Mouse (Mus musculus) ovary, adult 18-20 months (tissue): ENCODE measurements around the gene Prkcz.
A peak's percentile ranks its signal among the peaks of the same experiment; 100 is the strongest.
"Not testable (repeated sequence)": the region's sequence is repeated elsewhere in the genome, so short reads cannot be mapped to it uniquely, and the experiment has no call there.

ENCODE experiments used
- DNase-seq: peaks from one replicate; pipeline ENCODE4 v3.0.0; 2022; ENCODE audit warnings: low spot score, mixed read lengths

The Prkcz gene

DNA sequence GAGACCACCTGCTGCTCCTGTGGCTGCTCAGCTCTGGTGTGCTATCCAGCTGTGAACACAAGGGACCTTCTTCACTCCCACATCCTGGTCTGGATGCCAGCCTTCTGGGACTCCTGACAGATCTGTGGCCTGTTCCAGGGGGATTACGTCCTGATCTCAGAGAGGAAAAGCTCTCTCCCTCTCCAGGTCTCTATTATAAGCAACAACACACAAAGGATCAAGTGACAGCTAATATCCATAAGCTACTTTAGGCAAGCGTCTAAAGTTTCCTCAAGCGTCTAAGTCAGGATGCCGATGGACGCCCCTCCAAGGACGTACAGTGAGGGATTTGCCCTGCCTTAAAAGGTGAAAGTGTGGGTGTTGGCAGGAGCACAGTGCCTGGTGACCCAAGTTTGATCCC is 78.9 kb downstream of the Prkcz start:
- no peak for DNase-seq

DNA sequence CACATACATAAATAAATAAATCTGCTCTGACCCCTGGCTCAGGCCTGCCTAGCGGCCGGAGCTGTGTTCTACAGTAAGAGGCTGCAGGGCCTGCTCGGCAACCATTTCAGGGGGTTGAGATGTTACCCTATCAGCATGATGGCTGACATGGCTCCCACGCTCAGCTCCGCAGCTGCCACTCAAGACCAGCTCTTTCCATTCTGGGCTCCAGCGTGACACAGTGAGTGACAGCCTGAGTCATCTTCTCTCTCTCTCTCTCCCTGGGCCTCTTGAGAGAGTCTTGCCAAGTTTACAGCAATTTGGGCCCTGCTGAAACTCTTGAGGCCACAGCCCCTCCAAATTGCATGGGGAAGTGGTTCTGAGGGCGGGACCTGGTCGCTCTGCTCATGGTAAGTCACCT is 79.5 kb downstream of the Prkcz start:
- no peak for DNase-seq

DNA sequence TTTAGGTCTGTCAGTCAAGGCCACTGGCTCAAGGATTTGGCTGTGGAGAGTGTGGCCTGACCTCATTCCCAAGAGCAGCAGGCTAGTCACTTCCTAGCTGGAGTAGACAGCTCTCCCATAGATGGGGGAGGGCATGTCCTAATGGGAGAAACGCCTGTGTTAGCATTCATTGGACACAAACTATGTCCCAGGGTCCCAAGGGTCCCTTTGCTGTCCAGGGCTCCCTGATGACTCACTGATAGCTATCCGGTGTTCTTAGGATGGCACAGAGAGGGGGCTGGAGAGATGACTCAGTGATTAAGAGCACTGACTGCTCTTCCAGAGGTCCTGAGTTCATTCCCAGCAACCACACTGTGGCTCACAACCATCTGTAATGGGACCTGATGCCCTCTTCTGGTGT is 79.9 kb downstream of the Prkcz start:
- no peak for DNase-seq

DNA sequence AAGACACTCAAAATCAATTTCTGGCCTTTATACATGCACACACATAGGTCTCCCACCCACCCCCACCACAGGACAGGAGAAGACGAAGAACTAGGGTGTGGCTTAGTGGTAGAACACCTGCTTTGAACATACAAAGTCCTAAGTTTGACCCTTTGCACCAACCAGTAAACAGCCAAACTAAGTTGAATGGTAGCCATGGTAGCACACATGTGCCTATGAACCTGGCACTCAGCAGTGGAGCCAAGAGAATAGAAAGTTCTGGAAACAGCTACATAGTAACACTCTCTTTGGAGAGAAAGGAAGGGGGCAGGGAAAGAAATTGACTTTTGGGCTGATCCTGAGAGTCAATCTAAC is 80.4 kb downstream of the Prkcz start:
- no peak for DNase-seq

DNA sequence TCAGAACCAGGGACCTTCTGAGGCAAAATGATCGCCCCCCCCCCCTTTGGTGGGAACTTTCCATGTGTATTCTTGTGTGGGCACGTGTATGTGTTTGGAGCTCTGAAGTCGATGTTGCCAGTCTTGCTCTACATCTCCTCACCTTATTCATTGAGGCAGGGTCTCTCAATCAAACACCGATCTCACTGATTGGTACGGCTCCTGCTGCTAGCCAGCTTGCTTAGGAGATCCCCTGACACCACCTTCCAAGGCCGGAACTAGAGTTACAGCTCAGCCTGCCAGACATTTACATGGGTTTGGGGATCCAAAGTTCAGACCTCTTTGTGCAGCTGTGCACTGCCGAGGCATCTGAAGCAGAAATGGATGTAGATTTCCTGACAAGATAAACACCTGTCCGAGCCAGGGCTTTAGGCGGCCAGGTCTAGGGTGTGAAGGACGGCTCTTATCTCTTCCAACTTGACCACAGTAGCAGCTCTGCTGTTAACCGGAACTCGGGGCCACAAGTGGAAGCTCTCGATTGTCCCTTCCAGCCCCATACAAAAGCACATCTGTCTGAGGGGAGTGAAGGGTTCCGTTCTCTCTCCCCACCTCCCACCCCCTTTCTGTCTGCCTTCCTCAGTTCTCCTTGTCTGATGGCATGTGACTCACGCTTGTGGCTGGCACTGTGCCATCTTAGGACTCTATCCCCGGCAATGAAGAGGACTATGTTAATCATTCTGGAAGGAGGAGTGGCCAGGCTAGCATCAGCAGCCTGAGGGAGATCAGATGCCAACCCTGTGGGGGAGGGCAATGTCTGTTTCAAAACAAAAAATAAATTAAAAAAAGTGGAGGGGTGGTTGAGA is 81.0 kb downstream of the Prkcz start:
- no peak for DNase-seq

DNA sequence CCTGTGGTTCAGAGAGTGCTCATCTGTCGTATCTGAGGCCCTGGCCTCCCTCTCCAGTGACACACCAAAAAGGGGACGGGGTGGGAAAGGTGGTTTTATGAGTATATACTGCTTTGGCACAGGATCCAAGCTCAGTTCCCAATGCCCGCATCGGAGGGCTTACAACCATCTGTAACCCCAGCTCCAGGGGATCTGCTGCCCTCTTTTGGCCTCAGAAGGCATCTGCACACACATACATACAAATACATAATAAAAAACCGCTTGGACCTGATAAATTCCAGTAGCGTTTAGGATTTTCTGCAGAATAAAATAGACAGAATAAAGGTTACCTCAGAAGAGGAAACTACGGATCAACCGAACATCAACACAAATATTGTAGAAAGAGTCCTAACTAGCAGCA is 82.1 kb downstream of the Prkcz start:
- DNase-seq = no peak

DNA sequence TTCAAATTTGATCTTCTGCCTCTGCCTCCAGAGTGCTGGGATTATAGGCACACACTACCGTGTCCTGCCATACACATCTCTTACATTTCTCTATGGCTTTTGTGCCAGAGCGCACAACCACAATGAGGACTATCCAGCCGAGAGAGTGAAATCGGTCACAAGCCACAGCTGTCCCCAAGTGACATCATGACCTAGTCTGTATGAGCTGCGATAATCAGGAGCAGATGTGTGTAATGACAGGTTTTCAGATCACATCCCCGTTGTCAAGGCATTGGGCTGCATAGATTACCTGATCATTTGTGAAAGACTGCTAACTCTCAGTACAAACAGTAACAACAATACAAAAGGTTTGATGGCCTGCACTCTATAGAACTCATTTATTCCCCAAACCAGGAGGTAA is 83.2 kb downstream of the Prkcz start:
- DNase-seq = no peak

DNA sequence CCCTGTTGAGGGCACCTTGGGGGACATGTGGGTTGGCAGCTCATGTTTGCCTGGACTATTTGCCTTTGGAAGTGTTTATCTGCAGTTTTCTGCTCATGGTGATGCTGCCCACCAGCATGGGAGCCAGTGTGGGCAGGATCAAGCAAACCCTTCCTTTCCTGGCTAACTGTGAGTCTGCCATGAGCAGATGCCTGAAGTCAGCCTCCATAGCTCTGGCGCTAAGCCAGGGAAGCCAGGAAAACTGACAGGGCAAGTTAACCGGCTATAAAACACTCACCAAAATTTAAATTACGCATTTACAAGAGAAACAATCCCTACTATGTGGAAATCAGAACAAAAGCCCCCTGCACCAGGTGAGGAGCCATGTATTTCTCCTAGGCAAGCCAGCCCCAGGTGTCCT is 86.3 kb downstream of the Prkcz start:
- DNase-seq = no peak

DNA sequence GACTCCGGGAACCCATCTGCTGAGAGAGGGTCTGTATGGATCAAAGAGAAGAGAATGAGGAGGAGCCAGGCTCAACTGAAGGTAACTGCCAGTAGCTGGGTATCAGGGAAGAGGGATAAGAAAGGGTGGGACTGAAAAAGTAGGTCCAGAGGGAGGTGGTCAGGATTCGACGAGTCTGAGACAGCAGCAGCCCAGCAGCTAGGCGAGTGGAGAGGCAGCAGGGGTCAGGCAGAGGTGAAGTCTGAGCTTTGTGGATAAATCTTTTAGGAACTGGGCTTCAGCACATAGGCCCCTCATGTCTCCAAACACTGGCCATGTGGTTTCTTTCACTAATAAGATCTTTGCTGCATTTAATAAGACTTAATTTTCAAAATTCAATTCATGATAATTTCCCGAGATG is 86.7 kb downstream of the Prkcz start:
- DNase-seq = no peak

DNA sequence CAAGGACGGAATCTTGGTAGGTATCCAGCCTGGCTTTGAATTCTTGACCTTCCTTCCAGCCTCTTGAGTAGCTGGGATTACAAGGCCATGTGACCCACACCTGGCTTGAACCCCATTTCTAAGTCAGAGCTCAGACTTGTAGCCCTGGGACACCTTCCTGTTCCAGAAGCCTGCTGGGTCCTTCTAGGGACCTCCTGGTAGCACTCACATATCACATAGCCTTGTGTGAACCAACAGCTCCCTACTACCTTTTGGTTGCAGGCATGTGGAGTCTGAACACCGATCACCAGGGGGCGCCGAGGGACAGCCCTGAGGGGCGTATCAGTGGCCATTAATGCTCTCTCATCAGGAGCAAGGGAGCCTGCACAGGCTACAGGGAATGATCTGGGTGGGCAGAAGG is 92.8 kb downstream of the Prkcz start:
- DNase-seq = no peak

DNA sequence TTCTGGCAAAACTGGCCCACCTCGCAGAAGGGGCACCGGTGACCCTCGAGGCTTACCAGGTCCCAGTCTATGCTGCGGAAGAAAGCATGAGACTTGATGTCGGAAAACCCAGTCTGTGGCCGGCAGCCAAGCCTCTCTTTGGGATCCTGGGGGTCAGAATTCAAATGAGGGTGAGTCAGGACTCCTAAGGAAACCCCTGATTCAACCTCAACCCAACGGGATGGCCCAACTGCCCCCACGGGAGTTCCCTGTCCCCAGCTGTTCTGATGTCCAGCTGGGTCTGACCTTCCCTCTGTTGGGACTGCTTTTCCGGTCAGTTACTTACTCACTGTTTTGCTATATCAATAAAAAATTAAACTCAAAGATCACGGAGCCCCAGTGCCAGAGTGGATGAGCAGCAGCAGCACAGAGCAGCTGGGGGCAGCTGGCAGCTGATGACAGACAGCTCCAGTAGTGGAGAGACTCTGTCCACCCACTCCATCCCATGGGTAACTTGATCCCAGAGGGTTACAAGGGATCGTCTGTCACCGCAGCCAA is 93.5 kb downstream of the Prkcz start:
- DNase-seq = no peak

DNA sequence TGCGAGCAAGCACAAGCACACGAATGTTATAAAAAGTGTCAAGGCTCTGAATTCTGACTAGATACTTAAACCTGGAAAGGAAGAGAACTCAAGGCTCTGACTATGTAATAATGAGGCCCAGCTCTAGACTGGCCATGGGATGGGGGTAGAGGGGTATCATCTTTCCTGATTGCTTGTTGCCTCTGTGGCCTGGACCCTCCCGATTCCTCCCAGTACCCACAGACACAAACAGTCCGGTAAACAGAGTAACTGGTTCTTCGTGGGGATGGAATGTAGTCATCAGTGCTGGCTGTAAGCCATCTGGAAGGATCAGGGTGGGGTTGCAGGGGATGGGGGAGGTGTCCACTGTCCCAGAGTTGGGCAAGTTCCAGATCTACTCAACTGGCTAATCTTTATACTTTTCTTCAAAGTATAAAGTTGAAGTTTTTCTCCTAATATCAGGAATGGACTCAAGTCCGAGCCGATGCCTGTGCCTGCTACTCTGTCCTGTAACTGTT is 94.1 kb downstream of the Prkcz start:
- DNase-seq = no peak

DNA sequence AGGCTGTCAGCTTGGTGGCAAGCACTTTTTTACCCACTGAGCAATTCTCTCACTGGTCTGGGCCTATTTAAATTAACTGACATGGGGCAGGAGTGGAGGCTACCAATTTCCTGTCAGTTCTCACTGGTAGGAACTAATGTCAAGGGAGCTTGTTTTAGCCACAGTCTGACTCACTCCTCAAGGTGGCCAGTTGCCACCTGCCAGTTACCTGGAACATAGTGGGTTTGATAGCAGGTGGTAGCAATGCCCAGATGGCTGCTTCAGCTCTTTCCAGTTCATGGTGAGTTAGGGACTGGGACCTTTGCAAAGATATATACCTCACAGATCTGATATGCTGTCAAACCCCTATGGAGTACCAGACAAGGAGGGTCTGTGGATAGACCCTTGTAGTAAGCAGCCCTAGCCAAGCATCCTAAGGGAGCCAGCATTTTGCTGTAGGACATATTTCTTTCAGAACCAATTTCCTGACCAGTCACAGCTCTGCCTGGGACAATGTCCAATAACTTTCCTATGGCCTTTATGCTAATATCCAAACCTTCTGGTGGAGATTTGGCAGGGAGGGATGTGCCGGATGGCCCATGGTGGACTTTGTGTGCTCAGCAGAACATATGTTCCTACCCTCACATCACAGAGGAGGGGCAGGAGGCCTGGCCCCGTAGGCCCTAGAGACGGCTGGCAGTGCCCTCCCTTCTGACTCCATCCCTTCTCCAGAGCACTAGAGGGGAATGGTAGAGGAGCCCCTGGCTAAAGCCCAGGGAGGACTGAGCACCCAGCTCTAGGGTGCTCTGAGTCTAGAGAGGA is 96.4 kb downstream of the Prkcz start:
- DNase-seq = no peak

DNA sequence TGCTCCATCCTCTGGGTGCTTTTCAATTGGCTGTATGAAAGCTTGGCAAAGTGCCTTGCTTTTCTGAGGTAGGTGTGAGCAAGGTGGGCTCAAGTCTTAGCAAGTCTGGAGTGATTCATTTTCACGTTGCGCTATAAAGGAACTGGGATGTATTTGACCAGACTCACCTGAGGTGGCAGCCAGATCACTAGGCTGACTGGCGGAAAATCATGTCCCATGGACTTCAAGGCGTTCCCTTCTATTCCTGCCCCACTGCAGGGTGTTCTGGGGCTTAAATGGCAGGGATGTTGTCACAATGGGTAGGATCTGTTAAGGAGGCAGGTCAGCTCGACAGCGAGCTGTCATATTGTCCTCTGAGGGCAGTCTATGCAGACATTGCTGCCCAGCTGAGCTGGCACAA is 108.9 kb downstream of the Prkcz start:
- no peak for DNase-seq

DNA sequence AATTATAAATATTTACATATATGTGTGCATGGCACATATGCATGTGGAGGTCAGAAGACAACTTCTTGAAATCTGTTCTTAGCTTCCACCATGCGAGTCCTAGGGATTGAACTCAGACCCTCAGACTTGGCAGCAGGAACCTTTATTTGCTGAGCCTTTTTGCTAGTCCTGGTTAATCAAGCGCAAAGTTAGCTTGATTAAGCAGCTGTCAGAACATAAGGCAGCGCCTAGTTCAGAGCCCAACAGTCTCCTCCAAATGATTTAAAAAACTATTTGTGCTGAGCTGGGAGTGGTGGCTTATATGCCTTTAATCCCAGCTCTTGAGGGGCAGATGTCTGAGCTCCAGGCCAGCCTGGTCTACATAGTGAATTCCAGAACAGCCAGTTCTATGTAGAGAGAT is 110.0 kb downstream of the Prkcz start:
- no peak for DNase-seq

DNA sequence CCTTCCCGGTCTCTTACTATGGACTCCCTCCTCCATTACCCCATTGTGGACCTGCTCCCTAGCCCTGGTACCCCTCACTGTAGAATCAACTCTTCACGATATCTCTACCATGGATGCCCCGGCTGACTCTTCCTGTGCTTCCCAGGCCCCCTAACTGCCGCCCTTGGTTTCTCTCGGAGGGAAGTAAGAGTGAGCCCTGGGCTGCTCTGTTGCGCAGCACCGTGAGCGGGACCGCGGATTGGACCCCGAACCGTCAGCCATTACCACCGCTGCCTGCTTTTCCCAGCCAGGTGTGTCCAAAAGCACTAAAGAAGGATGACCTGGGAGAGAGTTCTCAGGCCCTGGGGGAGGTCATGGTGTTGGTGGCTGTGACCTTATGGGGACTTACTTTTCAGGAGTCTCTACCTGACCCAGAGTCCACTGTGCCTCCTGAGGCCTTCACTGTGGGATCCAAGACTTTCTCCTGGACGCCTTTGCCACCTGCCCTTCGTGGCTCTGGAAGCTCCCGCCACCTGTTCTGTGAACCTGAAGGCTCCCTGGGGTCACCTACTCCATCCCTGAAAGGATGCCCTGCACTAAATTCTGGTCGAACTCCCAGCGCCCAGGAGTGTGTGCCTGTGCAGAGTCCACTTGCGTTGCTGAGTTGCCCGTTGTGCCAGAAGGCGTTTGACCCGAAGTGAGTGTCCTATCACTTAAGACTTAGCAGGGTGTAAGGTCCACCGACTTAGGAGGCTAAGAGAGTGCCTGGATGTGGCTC is 110.6 kb downstream of the Prkcz start:
- DNase-seq = no peak

DNA sequence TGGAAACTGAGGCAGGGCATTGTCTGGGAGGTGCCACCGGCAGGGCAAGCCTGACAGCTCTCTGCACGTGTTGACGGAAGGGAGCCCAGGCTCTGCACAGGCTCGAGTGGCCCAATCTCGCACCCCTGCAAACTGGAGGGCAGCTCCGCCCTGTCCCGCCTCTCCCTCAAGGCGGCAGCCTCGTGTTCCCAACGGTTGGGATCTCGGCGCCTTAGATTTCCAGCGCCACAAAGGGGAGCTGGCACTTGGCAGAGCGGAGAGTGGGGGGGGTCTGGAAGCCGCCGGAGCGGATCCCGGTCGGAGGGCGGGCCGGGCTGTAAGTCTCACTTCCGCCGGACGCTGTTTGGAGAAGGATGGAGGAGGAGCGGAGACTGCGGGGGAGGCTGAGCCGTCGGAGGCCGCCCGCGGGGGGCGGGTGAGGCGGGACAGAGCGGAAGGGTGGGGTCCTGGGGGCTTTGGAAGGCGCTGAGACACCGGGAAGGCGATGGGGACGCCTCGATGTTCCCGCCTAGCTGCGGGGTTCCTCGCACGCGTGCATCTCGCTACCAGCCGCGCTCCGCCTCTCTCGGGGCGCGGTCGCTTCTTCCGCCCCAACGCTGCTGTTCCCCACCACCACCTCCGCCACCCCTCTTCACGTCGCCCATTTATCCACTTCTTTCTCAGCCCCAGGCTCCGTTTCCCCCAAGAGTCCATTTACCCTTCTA is 111.4 kb downstream of the Prkcz start, which contains the start of gene Faap20:
Faap20 (plus strand) TSS at position 155 of the 704 bp plus-strand sequence.
- DNase-seq = peak; percentile 83

DNA sequence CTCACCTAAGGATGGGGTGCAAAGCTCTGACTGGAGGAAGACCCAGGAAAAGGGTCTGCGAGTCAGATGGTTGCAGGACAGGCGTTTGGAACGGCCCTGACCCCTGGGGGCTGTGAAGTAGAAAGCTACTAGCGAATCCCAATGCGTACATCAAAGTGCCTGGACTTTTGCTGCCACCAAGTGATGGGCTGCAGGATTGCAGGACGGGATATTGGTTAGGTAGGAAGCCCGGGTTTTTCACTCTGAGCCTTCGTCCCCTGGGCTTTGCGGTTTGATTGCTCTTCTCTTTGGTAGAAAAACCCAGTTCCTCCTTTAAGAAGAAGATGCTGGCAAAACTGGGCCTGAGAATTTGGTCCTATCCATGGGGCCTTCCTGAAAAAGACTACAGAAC is 111.9 kb downstream of the Prkcz start:
- DNase-seq = peak; percentile 75

DNA sequence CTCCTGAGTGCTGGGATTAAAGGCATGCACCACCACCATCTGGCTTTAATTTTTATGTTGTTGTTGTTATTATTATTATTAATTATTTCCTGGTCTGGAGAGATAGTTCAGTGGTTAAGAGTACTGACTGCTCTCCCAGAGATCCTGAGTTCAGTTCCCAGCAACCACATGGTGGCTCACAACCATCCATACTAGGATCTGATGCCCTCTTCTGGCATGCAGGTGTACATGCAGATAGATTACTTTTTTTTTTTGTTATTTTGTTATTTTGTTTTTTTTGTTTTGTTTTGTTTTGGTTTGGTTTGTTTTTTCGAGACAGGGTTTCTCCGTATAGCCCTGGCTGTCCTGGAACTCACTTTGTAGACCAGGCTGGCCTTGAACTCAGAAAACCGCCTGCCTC is 113.1 kb downstream of the Prkcz start:
- DNase-seq = not testable (repeated sequence)

DNA sequence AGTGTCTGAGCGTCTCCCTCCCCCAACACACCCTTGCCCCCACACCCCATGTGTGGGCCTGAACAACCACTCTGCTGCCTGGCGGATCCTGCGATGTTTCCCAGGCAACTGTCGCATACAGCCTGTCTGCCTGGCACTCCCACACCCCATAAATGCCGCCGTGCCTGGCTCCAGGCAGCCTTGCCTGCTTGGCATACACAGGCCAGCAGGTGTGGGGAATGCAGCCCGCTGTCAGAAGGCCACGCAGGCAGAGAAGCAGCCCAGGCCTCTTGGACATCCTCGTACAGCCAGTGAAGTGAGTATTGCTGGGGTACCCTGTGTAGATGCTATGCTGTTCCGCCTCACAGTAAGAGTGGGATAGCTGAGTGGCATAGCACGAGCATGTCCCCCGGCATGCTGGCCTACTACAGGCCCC is 114.5 kb downstream of the Prkcz start:
- peak; percentile 51 for DNase-seq

DNA sequence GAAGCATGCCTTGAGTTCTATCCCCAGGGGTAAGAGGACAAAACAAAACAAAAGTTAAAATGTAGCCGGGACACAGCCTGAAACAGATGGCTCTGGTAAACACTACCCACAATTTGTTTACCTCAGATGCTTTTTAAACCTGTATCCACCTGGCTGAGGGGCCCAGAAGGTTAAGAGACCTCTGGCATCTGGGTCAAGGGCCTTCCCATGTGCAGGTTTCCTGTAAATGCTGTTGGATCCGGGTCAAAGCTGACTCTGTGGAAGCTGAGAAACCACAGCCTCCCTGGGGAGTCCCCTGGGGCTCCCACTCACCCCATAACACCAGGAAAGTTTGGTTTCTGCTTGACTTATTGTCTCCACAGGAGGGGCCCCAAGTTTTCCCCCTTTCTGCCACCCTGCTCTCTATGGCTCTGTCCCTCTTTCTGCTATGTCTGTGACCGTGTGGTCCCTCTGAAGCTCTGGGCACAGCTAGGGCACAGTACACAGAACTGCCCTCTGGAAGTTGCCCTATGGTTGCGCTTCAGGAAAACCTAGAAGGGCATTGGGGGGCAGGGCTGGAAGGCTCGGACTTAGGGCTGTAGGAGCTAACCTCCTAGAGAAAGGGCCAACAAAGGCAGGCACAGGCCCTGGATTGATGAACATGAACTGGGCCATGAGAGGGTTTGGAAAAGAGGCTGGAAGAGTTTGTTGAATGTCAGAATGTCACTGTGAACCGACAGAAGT is 115.2 kb downstream of the Prkcz start:
- DNase-seq = no peak
